Mouse (Mus musculus): ENCODE data around the gene Rag1. TPM values are rescaled to one million over a fixed set of nuclear protein-coding genes. Genes with fewer than 3 reads are reported as not detected.
A peak's percentile ranks its signal among the peaks of the same experiment; 100 is the strongest.

The Rag1 gene
- total RNA-seq, 2 experiments from 2014 or later, result 1.1 to 2.2 TPM

DNA sequence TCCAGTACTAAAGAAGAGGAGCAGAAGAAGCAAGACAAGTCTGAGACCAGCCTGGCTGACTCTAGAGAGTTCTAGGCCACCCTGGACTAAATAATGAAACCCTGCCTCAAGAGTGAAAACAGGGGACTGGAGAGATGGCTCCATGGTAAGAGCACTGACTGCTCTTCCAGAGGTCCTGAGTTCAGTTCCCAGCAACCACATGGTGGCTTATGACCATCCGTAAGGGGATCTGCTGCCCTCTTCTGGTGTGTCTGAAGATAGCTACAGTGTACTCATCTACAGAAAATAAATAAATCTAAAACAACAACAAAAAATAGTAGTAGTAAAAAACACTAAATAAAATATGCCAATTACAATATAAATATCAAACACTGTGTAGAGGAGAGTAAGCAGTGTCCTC, 3.5 kb downstream of the Rag1 start:
- ATAC-seq (replicated peaks; ENCODE audit: low FRiP score, low TSS enrichment, poor library complexity, severe bottlenecking), result no peak

DNA sequence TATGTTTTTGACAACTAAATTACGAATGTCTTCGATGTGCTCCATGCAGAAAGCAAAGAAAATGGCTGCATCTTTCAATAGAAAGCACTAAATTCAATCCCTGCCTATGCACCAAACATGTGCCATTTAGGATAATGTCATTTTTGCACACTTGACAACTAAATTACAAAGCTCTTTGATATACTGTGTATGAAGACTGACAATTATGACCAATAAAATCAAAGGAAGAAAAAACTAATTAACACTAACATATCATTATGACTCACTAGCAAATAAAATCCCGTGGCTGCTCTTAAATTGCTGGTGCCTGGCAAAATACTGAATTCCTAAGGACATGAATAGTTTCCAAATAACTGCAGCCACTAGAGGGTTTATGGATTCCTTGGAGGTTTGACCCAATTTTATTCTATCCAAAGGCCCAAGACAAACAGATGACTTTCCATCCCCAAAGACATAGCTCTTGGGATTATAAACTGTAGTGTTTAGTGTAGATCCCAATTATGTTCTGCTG, 9.4 kb downstream of the Rag1 start:
- no peak for ATAC-seq (replicated peaks; ENCODE audit: low FRiP score, low TSS enrichment, poor library complexity, severe bottlenecking)

GRCm38 (mm10) chr2:101638979-101639839, 10.1 kb downstream of the Rag1 start:
- no peak for ATAC-seq (replicated peaks; ENCODE audit: low FRiP score, low TSS enrichment, poor library complexity, severe bottlenecking)

DNA sequence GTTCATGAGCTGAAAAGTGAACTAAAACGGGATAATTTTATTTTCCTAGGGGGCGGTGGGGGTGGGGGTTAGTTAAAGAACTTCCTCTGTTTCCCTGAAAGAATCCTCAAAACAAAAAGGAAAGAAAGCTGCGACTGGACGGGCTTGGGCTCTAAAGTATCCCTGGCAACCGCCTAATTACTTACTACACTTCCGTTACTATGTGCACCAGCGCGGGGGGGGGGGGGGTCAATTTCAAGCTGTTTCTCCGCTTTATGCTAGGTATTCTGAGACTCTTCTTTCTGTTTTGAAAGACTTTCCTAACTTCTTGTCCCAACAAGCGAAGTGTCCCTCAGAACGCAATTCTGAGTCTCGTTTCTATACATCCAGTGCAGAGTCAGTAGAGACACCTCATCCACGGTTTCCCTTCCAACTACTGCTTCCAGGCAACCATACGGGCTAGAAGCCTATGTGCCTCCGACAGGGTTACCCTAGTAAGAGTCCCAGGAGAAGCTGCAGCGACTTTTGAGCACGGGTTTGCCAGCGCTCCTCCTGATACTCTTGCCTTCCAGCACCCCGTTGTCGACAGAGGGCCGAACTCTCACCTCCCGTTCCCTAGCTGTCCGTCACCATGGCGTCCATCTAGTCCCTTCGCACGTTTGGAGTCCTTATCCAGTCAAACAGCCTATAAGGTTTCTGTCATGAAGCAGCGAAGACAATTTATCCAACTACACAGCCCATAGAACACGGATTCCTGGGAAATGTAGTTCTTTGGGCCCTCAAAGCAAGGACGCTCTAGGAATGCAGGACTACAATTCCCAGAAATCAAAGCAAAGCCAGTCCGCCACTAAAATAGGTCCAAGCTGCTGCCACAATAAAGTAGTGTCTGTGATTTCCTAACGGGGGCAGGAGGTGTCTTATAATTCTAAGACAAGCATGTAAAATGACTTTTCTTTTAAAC, 20.7 kb downstream of the Rag1 start:
- ATAC-seq (replicated peaks; ENCODE audit: low FRiP score, low TSS enrichment, poor library complexity, severe bottlenecking), result peak; percentile 98

GRCm38 (mm10) chr2:101627227-101627626, 22.1 kb downstream of the Rag1 start:
- ATAC-seq (replicated peaks; ENCODE audit: low FRiP score, low TSS enrichment, poor library complexity, severe bottlenecking), result no peak

DNA sequence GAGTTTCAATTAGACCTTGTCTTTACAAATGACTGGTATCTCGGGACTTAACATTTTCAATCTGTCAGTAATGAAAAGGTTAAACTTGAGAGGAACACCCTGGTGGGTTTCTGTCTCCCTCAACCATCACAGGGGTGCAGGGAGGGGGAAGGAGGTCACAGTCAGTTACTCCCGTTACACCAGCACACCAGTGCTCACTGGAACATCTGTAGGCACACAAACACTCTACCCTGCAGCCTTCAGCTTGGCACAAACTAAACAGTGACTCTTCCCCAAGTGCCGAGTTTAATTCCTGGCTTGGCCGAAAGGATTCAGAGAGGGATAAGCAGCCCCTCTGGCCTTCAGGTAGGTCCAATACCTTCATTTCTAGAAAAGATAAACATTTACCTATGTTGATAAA, 24.8 kb downstream of the Rag1 start, which contains the start of gene Rag2:
Rag2 (plus strand) TSS at position 193 of the 400 bp plus-strand sequence.
- ATAC-seq (replicated peaks; ENCODE audit: low FRiP score, low TSS enrichment, poor library complexity, severe bottlenecking), result no peak

DNA sequence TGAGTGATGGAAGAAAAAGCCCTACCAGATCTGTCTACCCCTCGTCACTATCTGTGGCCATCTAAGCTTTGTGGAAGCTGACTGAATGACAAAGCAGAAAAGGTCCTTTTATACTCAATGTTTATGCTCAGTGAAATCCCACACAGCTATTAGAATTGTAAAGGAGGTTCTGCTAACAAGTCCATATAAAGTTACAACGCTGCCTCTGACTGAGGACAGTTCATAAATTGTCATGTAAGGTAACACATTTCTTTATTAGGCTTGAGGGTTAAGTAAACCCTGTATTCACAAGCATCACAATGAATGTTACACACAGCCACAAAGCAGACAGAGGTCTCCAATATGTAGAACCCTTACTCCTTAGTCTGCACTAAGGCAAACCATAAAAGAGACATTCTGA, 25.3 kb downstream of the Rag1 start:
- ATAC-seq (replicated peaks; ENCODE audit: low FRiP score, low TSS enrichment, poor library complexity, severe bottlenecking), result no peak

GRCm38 (mm10) chr2:101623042-101623441, 26.3 kb downstream of the Rag1 start:
- ATAC-seq (replicated peaks; ENCODE audit: low FRiP score, low TSS enrichment, poor library complexity, severe bottlenecking), result no peak

DNA sequence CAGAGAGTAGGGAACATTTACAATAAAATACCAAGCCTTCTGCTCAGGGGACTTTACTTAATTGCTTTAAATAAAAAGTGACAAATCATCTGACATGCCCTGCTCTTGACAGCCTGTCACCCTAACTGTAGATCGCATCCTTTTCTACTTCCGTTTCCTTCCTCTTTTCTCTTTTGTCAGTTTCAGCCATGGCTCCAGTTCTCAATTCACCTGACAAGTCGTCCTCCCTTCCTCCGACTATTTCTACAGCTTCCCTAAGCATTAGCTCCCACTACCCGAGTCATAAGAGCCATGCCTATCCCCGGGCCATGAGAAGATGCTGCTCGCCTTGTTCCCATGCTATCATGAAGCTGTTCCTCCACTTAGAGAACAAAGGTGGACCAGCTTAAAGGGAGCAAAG, 27.7 kb downstream of the Rag1 start:
- no peak for ATAC-seq (replicated peaks; ENCODE audit: low FRiP score, low TSS enrichment, poor library complexity, severe bottlenecking)

DNA sequence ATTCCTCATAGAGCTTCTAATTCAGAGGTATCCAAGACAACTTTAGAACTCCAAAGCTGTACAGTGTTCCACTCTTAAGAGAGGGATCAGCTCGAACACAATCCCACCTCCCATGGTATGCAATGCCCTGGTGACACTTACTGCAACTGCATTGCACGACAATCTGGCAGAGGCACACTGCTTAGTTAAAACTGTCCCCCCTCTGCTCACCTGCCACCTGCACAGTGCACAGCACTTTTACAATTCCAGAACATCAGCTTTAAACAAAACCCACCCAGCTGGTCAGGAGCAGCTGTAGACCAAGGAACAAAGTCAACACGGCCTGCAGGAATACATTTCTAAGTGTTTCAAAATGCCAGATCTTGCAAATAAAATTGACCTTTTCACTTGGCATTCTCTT, 28.4 kb downstream of the Rag1 start:
- ATAC-seq (replicated peaks; ENCODE audit: low FRiP score, low TSS enrichment, poor library complexity, severe bottlenecking), result no peak

DNA sequence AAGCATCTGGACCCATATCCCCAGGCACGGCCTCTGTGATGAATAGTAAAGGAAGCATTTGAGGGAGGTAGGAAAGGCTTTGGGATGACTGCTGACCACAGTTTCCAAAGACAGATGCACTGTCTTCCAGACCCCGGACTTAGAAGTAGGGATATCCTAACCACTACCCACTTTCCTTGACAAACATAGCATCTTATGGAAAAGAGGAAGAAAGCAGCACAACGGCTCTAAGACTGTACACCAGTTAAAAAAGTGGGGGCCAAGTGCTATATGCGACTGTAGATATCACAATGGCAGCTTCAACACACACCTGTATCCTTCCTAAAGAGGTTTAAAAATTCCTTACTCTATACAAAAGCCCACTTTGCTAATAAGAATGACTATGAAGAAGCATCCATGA, 30.9 kb downstream of the Rag1 start:
- no peak for ATAC-seq (replicated peaks; ENCODE audit: low FRiP score, low TSS enrichment, poor library complexity, severe bottlenecking)

DNA sequence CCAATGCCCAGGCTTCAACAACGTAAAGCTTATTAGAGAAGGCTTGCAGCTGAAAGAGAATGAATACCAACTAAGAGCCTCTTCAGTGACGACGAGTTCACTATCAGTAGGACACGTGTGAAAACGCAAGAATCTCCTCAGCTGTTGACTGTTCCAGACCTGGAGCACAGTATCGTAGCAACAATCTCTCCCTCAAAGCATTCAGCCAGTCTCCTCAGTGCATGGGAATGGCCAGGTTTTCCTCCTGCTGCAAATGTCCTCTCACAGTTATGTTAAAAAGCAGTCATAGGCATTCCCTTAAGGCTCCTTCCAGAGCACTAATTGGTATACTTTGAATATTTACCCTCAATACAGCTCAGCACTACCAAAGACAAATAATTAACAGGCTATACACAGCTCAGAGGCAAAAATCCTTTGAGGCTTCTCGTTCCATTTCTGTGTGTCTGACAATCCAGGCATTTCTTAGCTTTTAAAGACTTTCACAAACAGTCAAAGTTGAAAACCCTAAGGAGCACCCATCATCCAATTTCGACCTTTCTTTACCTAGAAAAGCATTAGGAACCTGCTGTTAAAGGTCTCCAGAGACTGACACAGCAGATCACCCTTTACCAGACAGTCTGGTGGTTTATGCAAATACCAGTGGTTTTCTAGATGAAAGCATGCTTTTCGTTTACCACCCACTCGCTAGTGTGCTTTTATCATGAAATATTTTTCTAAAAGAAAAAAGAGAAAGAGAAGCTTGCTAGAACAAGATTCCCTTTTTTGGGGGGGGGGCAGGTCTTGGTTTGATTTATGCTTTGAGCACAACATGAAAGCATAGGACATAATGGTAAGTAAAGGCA, 33.6 kb downstream of the Rag1 start:
- ATAC-seq (replicated peaks; ENCODE audit: low FRiP score, low TSS enrichment, poor library complexity, severe bottlenecking), result no peak

- no peak for ATAC-seq (replicated peaks; ENCODE audit: low FRiP score, low TSS enrichment, poor library complexity, severe bottlenecking)
Measured at GRCm38 (mm10) chr2:101610861-101611260, 38.4 kb downstream of the Rag1 start.

DNA sequence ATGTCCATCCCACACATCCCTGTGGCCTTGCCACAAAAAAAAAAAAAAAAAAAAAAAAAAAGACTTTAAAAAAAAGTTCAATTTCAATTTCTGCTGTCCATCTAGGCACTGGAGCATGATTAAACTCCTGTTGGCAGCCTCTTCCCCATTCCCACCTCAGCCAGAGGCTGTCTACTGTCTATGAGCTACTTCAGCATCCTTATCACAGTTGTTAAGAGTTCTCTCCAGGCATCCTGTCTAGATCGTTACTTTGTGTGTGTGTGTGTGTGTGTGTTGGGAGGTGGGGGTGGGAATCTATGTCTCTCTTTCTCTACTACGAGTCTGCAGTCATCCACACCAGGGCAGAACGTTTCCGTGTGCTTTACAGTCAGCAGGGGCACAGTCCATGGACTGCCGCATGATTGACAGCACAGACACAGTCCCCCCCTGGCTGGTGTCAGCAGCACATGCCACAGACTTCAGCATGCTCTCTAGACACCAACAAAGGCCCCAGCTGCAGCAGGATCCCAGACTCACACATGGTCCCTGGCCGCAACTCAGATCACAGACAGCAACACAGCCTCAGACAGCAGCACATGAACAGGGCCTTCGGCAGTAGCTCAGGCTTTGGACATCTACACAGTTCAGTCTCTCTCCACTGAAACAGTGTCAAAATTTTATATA, 40.9 kb downstream of the Rag1 start:
- no peak for ATAC-seq (replicated peaks; ENCODE audit: low FRiP score, low TSS enrichment, poor library complexity, severe bottlenecking)

DNA sequence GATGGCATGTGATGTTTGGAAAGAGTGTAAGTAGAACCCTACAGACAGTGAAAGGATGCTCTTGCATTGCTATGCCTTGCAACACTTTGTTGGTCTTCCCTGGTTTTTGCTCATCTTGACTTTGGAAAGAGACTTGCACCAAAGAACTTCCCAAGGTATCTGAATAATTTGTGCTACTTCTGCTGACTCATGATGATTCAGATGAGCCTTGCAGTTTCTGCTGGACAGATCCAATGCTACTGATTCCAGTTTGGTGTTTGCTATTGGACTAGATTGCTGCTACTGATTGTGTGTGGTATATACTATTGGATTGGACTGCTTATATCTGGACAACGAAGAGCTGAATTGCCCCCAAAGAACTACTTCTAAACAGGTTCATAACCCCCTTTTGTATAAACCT, 46.2 kb downstream of the Rag1 start:
- no peak for ATAC-seq (replicated peaks; ENCODE audit: low FRiP score, low TSS enrichment, poor library complexity, severe bottlenecking)

- ATAC-seq (replicated peaks; ENCODE audit: low FRiP score, low TSS enrichment, poor library complexity, severe bottlenecking), result peak; percentile 61; the same call in 1 of the 2 replicates
Measured at GRCm38 (mm10) chr2:101600703-101601102, 48.6 kb downstream of the Rag1 start.

DNA sequence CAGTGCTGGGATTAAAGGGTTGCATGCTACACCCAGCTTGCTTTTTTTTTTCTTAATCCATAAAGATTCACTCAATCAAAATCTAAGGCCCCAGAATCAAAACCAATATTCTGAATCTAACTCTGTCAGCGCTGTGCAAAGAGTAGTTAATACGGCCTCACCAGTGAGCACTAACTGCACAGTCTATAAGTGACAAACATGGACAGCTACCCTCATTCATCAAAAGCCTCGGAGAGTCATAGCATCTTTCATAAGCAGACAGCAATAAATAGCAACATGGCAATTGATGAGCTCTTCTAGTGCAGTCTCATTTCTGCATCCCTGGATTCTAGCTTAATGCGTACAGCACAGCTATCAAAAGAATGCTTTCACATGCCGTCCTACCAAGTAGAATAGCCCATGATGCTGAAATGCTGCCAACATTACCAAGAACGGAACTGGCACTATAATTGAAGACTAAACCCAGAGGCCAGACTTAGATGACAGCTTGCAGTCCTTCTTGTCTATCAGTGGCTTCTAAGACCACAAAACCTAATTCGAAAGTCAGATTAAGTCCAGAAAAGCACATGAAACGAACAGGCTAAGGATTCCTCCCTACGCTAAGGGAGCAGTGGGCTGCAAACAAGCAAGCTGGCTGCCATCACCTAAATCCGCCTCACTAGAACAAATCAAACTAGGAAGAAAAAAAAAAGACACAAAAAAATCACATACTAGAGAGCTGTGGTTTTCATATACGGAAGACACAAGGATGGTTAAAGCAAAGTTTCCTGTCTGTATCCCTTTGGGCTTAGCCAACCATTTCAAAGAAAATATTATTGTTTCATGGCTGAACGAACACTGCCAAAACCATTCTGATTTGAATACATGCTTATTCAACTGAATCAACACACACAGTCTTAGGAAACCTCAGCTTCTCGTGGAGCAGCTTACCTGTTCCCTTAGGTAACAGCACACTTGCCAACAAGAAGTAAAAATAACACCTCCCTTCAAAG, 50.8 kb downstream of the Rag1 start:
- no peak for ATAC-seq (replicated peaks; ENCODE audit: low FRiP score, low TSS enrichment, poor library complexity, severe bottlenecking)

- ATAC-seq (replicated peaks; ENCODE audit: low FRiP score, low TSS enrichment, poor library complexity, severe bottlenecking), result no peak
Measured at GRCm38 (mm10) chr2:101597186-101597585, 52.1 kb downstream of the Rag1 start.

Data from megakaryocyte-erythroid progenitor cell, adult 5-6 weeks (primary cell).